Mouse (Mus musculus) liver, adult 2 months (tissue): Measurements from ENCODE around the gene Nkd1. TPM values are rescaled to one million over a fixed set of nuclear protein-coding genes. Genes with fewer than 3 reads are reported as not detected.

Source experiments
- DNase-seq: peaks from one replicate; pipeline ENCODE4 v3.0.0-alpha.2; 2011; ENCODE audit warnings: low read depth, low spot score; ENCODE audit errors: extremely low read depth
- H3K27ac ChIP-seq: fragments of 200-500 bp; replicated peaks from 2 replicates; pipeline ENCODE4 v1.5.1; 2012; ENCODE audit warnings: low read depth, mild to moderate bottlenecking, control low read depth, inconsistent platforms, low read length; ENCODE audit not compliant: insufficient read depth
- H3K27me3 ChIP-seq: fragments of 200-500 bp; 2 replicates; pipeline ENCODE4 v1.6.1; 2012; ENCODE audit warnings: mild to moderate bottlenecking, moderate library complexity, low read length, inconsistent platforms; ENCODE audit not compliant: control insufficient read depth, insufficient read depth
- H3K36me3 ChIP-seq: fragments of 200-500 bp; 2 replicates; pipeline ENCODE4 v1.6.1; 2012; ENCODE audit warnings: low read length, inconsistent platforms; ENCODE audit not compliant: control insufficient read depth, insufficient read depth
- H3K4me1 ChIP-seq: fragments of 200-500 bp; 2 replicates; pipeline ENCODE4 v1.6.1; 2011; ENCODE audit warnings: low read length; ENCODE audit not compliant: control insufficient read depth, insufficient read depth
- H3K4me3 ChIP-seq: fragments of 200-500 bp; 2 replicates; pipeline ENCODE4 v1.5.1; 2011; ENCODE audit warnings: low read depth, mild to moderate bottlenecking, control low read depth, low read length, moderate library complexity; ENCODE audit not compliant: insufficient read depth
- H3K79me2 ChIP-seq: fragments of 200-500 bp; 2 replicates; pipeline ENCODE4 v1.6.1; 2012; ENCODE audit warnings: inconsistent platforms, mild to moderate bottlenecking, low read length, moderate library complexity; ENCODE audit not compliant: control insufficient read depth, insufficient read depth
- H3K9ac ChIP-seq: fragments of 200-500 bp; 2 replicates; pipeline ENCODE4 v1.6.1; 2012; ENCODE audit warnings: low read depth, mild to moderate bottlenecking, control low read depth, inconsistent platforms, low read length
- CTCF ChIP-seq: fragments of 200-500 bp; IDR thresholded peaks from 2 replicates; pipeline ENCODE4 v1.5.1; 2011; ENCODE audit warnings: low read depth, low read length, control low read depth
- POLR2A ChIP-seq: fragments of 200-500 bp; IDR thresholded peaks from 2 replicates; pipeline ENCODE4 v1.6.1; 2011; ENCODE audit warnings: low read length, control low read depth; ENCODE audit not compliant: insufficient read depth; ENCODE audit errors: extremely low read depth
- WGBS: fragments of 180-500 bp; shearing (Covaris S2); methylation state at CpG from one replicate; pipeline ENCODE4 v1.1.7; 2018; 5-methylcytosine and 5-hydroxymethylcytosine counted together
- polyA plus RNA-seq: library from polyadenylated mRNA; depleted of rRNA; stranded (reverse); fragments of >200 nt; gene quantifications from 2 replicates; pipeline ENCODE4 v1.2.3, GENCODE M21; 2012
- total RNA-seq: library from RNA; depleted of rRNA; stranded (reverse); fragments of >200 nt; gene quantifications from 2 replicates; pipeline ENCODE4 v1.2.3, GENCODE M21; 2014

Gene Nkd1
- total and polyA plus RNA-seq, 2 experiments = 1.9 to 7.6 TPM

DNA sequence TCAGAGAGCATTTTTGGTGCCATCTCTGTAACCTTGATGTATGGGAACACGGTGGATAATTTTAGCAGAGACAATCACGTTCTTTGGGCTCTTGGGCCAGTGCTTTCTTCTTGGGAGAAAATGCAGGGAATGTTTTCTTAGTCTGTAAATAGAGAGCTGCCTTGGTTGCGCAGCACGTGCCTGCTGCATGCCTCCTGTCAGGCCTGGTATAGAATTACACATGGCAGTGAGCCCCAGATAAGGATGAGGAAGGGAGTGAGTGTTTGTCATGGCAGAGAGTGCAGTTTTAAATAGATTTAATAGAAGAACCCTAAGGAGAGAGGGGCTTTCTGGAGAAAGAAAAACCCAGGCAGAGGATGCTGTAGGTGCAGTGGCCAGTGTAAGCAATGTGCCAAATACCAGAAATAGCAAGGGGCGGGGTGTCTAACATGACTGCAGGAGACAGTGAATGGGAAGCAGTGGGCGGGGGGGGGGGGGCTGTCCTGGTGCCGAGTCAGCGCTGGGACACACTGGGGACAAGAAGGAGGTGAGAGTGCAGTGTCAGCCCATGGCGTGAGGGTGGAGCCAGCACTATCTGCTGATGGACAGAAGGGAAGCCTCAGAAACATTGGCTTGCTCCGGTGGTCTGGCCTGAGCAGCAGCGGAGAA lies 43.2 kb downstream of the Nkd1 start:
- H3K9ac ChIP-seq = no peak overlapping the region
- H3K79me2 ChIP-seq = no peaks in the 10 kb centered on the region
- H3K4me3 ChIP-seq = no peak overlapping the region
- no peaks in the 10 kb centered on the region for H3K36me3 ChIP-seq
- peaks cover 6% of the 10 kb centered on the region; the same call in 1 of the 2 replicates for H3K4me1 ChIP-seq
- H3K27me3 ChIP-seq = no peaks in the 10 kb centered on the region
- TF ChIP-seq POLR2A = no peak
- no peak for TF ChIP-seq CTCF
- no peak overlapping the region for H3K27ac ChIP-seq
- WGBS = 28% methylated on average over 11 of the region's 11 CpGs
- DNase-seq = no peak

DNA sequence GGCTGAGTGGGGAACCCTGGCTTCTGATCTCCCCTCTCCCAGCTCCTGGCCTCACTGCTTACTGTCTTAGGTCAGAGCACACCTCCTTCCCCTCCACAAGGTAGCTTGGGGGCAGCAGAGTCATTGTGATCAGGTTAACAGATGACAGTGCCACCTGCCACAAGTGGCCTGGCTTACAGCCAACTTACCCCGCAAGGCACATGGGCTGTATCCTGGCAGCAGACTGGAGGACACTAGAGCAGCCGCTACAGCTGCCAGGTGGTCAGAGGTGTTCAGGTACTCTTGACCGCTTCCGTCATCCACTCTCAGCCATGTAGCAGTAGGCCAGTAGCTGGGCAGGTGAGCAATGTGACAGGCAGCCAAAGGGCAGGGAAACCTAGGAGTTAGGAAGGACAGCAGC lies 45.0 kb downstream of the Nkd1 start:
- no peaks in the 10 kb centered on the region for H3K79me2 ChIP-seq
- H3K4me3 ChIP-seq = no peak overlapping the region
- no peak overlapping the region for H3K9ac ChIP-seq
- DNase-seq = no peak
- WGBS = 83% methylated on average over 4 of the region's 4 CpGs
- peaks cover 4% of the 10 kb centered on the region; the same call in 1 of the 2 replicates for H3K4me1 ChIP-seq
- H3K36me3 ChIP-seq = no peaks in the 10 kb centered on the region
- no peak overlapping the region for H3K27ac ChIP-seq
- no peaks in the 10 kb centered on the region for H3K27me3 ChIP-seq
- TF ChIP-seq CTCF = no peak

GRCm38 (mm10) chr8:88567314-88568121 lies 46.4 kb downstream of the Nkd1 start:
- no peaks in the 10 kb centered on the region for H3K36me3 ChIP-seq
- peak; percentile 31; the same call in 1 of the 2 replicates for TF ChIP-seq CTCF
- no peak for TF ChIP-seq POLR2A
- no peak overlapping the region for H3K27ac ChIP-seq
- WGBS = 69% methylated on average over 13 of the region's 13 CpGs
- peaks cover 4% of the 10 kb centered on the region; the same call in 1 of the 2 replicates for H3K4me1 ChIP-seq
- no peaks in the 10 kb centered on the region for H3K27me3 ChIP-seq
- no peak overlapping the region for H3K9ac ChIP-seq
- no peak for DNase-seq
- no peaks in the 10 kb centered on the region for H3K79me2 ChIP-seq
- H3K4me3 ChIP-seq = no peak overlapping the region

- Histone ChIP-seq H3K4me1 (peaks cover 4% of the 10 kb centered on the region; the same call in 1 of the 2 replicates), H3K79me2 (no peaks in the 10 kb centered on the region), H3K9ac (no peak overlapping the region), H3K27ac (no peak overlapping the region), H3K27me3 (no peaks in the 10 kb centered on the region), H3K36me3 (no peaks in the 10 kb centered on the region), H3K4me3 (no peak overlapping the region)
- DNase-seq = no peak
- 89% methylated on average over 3 of the region's 3 CpGs for WGBS
- TF ChIP-seq CTCF (no peak), POLR2A (no peak)
Observed at GRCm38 (mm10) chr8:88568211-88568610, 47.1 kb downstream of the Nkd1 start.

- TF ChIP-seq POLR2A = no peak
- TF ChIP-seq CTCF = no peak
- peaks cover 4% of the 10 kb centered on the region; the same call in 1 of the 2 replicates for H3K4me1 ChIP-seq
- no peaks in the 10 kb centered on the region for H3K36me3 ChIP-seq
- no peak overlapping the region for H3K9ac ChIP-seq
- H3K27ac ChIP-seq = no peak overlapping the region
- H3K27me3 ChIP-seq = no peaks in the 10 kb centered on the region
- WGBS = 78% methylated on average over 7 of the region's 7 CpGs
- no peak overlapping the region for H3K4me3 ChIP-seq
- no peak for DNase-seq
- no peaks in the 10 kb centered on the region for H3K79me2 ChIP-seq
Observed at GRCm38 (mm10) chr8:88569366-88569765, 48.2 kb downstream of the Nkd1 start.
